Mouse (Mus musculus) spleen, postnatal 10 days (tissue): ENCODE results near the gene Tdrd9.

Experiments used
- DNase-seq, 2 experiments: peaks; one replicate each; pipeline ENCODE4 v3.0.0; 2021 to 2022; ENCODE audit warnings: low spot score in 2 of 2

The Tdrd9 gene

GRCm38 (mm10) chr12:112104890-112105289 is 133.5 kb downstream of the Tdrd9 start:
- no peak for DNase-seq

DNA sequence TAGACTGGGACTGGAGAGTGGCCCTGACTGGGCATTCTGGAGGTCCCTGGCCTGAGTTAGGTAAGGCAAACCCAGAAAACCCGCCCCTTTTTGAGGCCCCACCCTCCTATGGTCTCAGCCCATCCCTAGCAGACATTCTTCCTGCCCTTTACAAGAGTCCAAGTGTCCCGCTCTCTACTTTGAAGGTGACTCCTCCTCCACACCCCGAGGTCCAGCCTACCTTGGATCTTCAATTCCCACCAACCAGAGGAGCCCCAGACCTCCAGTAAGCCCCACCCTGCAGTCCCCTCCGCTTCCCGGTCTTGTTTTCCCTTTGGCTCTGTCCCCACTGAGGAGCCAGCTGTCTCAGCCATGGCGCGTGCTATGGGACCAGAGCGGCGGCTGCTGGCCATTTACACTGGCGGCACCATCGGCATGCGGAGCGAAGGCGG is 135.2 kb downstream of the Tdrd9 start, which contains the start of gene Aspg:
Gene Aspg (plus strand): TSS at position 139 of the 431 bp plus-strand sequence.
- DNase-seq = no peak

- no peak for DNase-seq
These were observed 136.3 kb downstream of the Tdrd9 start for GRCm38 (mm10) chr12:112107685-112108084.

DNA sequence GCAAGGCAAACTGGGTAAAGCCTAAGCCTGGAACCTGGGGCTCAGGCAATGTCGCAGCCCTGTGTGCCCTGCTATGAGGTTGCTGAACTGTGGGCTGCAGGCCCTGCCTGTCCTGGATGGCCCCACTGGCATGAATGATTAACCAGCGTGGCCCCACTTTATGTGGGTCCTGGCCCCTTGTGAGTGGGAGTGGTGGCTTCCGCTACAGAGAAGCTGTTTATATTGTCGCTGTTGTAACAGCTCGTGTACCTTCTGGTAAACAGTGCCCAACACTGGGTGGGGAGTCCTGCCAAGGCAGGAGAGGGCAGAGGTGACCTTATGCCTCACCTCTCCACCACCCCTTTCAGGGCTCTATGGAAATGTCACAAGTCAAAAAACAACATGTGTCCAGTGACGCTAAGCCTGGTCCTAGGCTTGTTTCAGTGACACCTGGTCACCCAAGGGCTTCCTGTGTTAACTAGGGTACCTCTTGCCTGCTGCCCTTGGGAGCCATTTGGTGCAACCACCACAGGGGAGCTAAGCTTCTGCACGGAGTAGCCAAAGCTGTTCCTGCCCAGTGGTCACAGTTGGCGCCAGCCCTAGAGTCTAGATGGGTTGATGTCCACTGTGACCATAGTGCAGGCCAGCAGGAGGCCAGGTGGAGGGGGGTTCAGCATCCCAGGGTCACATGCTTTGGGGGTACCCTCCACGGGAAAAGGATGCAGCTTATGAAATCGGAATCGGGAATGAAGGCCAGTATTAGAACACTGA is 137.5 kb downstream of the Tdrd9 start:
- no peak for DNase-seq

DNA sequence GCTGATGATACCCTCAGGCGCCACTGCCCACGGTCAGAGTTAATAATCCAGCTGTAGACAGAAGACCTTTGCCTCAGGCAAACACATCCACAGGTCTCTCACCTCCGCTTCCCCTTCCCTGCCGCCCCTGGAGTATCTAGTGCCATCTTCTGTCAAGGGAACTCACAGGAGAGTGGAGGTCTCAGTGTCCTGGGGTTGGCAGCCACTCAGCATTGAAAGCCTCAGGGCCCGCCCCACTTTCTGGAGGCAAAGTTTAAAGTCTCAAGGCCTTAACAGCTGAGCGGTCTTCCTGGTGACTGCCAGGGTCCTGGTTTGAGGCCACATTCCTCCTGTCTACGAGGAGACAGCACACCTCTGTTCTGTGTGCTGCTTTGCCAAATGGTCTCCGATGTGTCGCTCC is 138.3 kb downstream of the Tdrd9 start:
- DNase-seq = no peak

DNA sequence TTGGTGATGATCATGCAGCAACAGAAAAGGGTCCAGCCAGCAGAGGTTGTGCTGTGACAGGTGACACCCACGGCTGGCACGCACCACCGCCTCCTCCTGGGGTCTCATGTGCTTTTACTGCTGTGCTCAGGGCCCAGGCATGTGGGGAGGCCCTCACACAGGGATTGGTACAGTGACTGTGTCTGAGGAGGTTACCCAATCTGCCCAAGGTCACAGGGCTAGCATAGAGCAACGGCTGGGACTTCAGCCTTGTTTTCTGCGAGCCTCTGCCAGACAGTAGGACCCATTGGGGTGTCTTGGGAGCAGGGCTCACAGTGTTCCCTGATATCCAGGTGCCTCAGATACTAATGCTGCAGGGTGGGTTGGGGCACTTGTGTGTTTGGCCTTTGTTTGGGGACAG is 140.0 kb downstream of the Tdrd9 start:
- no peak for DNase-seq

DNA sequence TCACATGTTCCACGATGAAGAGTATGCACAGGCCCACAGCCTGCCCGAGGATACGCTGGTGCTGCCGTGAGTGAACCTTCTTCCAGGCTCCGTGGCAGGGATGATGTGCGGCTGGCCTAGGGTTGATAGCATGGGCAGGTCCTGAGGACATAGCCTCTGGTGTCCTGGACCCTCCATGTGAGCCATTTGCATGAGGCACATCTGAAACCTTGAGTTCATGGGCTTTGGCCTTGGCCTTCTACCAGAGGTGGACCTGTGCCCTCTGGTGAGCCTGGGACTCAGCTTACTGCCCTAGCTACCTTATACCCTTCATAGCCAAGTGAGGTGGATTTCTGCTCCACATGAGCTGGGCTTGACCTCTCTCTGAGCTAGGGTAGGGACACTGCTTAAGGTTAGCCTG is 140.9 kb downstream of the Tdrd9 start:
- DNase-seq = no peak

GRCm38 (mm10) chr12:112112686-112113396 is 141.5 kb downstream of the Tdrd9 start:
- no peak for DNase-seq

- peak; percentile 69 to 82 for DNase-seq
These were observed 142.4 kb downstream of the Tdrd9 start for GRCm38 (mm10) chr12:112113710-112114109.

DNA sequence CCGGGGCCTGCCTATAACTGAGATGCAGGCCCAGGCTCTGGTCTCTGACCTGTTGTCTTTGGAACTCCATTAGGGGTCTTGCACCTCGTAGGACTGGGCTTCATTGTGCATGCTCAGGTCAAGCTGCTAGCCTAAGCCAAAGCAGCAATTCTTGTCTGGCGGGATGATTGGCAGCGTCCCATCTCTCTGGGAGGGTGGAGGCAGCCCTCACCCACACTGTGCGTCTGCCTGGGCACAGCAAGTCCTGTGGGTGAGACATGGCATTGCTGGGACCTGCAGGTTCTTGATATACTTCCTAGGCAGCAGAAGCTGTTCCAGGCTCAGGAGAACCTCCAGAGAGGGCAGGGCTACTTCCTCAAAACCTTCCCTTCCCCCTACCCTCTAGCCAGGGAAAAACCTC is 145.6 kb downstream of the Tdrd9 start:
- no peak for DNase-seq

- no peak for DNase-seq
These were observed 146.3 kb downstream of the Tdrd9 start for GRCm38 (mm10) chr12:112117649-112118048.
